Mouse (Mus musculus) hindbrain, embryonic 14.5 days (tissue): ENCODE measurements at regions not wholly inside any gene's neighbourhood (a gene's known extent, or its start where the extent isn't known, plus 50 kb on each side); places are given as distances from the start of the nearest gene placed in this dataset.

Experiments used
- ATAC-seq: fragments of 200-750 bp; cut with Nextera tagmentation; 2 replicates; pipeline ENCODE4 v1.8.0; 2017; ENCODE audit warnings: moderate number of reproducible peaks, mild to moderate bottlenecking, moderate TSS enrichment, moderate library complexity; ENCODE audit not compliant: low FRiP score
- DNase-seq: peaks from one replicate; pipeline ENCODE4 v3.0.0-alpha.2; 2015; ENCODE audit warnings: low spot score
- H3K27ac ChIP-seq: fragments of 300-500 bp; sonication (generic); 2 replicates; pipeline ENCODE4 v1.5.1; 2014; ENCODE audit warnings: mild to moderate bottlenecking, moderate library complexity
- H3K27me3 ChIP-seq: fragments of 300-500 bp; sonication (generic); 2 replicates; pipeline ENCODE4 v1.6.1; 2014; ENCODE audit warnings: mild to moderate bottlenecking, low read length, mixed read lengths; ENCODE audit not compliant: control insufficient read depth, insufficient read depth
- H3K36me3 ChIP-seq: fragments of 300-500 bp; sonication (generic); replicated peaks from 2 replicates; pipeline ENCODE4 v1.6.1; 2014; ENCODE audit not compliant: control insufficient read depth, insufficient read depth
- H3K4me1 ChIP-seq: fragments of 300-500 bp; sonication (generic); replicated peaks from 2 replicates; pipeline ENCODE4 v1.6.1; 2014; ENCODE audit warnings: antibody characterized with exemption, low read length, mixed read lengths; ENCODE audit not compliant: control insufficient read depth, insufficient read depth
- H3K4me2 ChIP-seq: fragments of 300-500 bp; sonication (generic); replicated peaks from 2 replicates; pipeline ENCODE4 v1.6.1; 2014; ENCODE audit warnings: mild to moderate bottlenecking, moderate library complexity
- H3K4me3 ChIP-seq: fragments of 300-500 bp; sonication (generic); replicated peaks from 2 replicates; pipeline ENCODE4 v1.5.1; 2014; ENCODE audit warnings: mild to moderate bottlenecking, low read length
- H3K9ac ChIP-seq: fragments of 300-500 bp; sonication (generic); 2 replicates; pipeline ENCODE4 v1.6.1; 2014
- H3K9me3 ChIP-seq: fragments of 300-500 bp; sonication (generic); 2 replicates; pipeline ENCODE4 v1.6.1; 2016; ENCODE audit warnings: low read length; ENCODE audit not compliant: control insufficient read depth
- WGBS: fragments of 180-500 bp; shearing (Covaris S2); extraction: QIAGEN DNeasy Blood & Tissue Kit; methylation state at CpG from one replicate; pipeline ENCODE4 v1.1.7; 2014; 5-methylcytosine and 5-hydroxymethylcytosine counted together

DNA sequence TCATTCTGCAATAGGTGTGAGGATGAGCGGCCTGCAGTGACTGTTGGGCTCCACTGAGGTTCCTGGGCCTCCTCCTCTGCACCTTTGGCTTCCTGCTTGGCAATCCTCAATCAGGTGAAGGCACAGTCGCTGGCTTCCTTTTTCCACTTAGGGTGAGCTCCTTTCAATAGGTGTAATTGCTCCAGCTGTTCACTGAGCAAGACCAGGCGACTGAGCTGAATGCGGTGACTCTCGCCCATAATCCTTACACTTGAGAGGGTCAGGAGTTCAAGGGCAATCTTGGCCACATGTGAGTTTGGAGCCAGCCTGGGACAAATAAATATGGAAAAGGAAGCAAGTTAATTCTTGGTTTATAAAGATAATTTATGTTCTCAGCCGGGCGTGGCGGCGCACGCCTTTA, 76.1 kb upstream of the Epcam start:
- H3K4me3 ChIP-seq: no peak overlapping the region
- no peaks in the 10 kb centered on the region for H3K36me3 ChIP-seq
- no peak overlapping the region for H3K27ac ChIP-seq
- H3K27me3 ChIP-seq: no peaks in the 10 kb centered on the region
- H3K9me3 ChIP-seq: no peaks in the 10 kb centered on the region
- no peak overlapping the region for H3K9ac ChIP-seq
- 93% methylated on average over 10 of the region's 10 CpGs for WGBS
- DNase-seq (no peak), ATAC-seq (no peak)
- no peak overlapping the region for H3K4me2 ChIP-seq
- no peaks in the 10 kb centered on the region for H3K4me1 ChIP-seq

DNA sequence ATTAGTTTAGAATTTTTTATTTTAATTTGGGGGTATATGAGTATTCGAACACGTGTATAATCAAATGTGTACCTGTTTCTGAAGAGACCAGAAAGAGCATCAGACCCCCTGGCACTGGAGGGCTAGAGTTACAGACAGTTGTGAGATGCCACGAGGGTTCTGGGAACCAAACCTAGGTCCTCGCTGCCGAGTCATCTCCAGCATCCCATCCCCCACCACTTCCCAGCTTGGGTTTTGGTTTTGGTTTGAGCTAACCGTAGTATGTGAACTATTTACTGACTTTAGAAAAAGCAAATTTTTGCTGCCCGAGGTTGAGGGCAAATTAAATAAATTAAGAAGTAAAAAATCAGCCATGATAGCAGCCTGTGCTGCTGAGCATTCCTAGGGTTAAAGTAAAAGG, 74.9 kb upstream of the Epcam start:
- Histone ChIP-seq H3K27ac (no peak overlapping the region), H3K4me2 (no peak overlapping the region), H3K9ac (no peak overlapping the region), H3K36me3 (no peaks in the 10 kb centered on the region), H3K4me3 (no peak overlapping the region), H3K9me3 (no peaks in the 10 kb centered on the region), H3K27me3 (no peaks in the 10 kb centered on the region), H3K4me1 (no peaks in the 10 kb centered on the region)
- DNase-seq: no peak
- ATAC-seq: no peak
- WGBS: 89% methylated on average over 7 of the region's 7 CpGs

DNA sequence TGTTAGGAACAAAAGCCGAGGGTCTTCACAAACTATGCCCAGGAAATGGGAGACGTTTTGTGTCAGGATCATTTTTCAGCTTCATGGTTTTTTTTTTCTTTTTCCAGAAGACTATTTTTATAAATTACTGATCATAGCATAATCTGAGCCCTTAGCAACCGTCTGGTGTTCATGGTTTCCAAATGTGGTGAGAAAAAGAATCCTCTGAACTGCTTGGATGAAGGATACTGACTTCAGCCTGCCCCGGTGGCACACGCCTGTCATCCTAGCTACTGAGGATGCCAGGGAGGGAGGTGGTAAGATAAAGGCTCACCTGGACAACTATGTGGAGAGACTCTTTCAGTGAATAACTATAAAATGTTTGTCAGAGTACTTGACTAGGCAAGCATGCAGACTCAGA, 72.4 kb upstream of the Epcam start:
- H3K4me3 ChIP-seq: no peak overlapping the region
- H3K4me1 ChIP-seq: 0 out of 2 replicates have a peak, but pooled peaks cover 5% of the 10 kb centered on the region
- H3K36me3 ChIP-seq: no peaks in the 10 kb centered on the region
- 89% methylated on average over 5 of the region's 5 CpGs for WGBS
- H3K27ac ChIP-seq: no peak overlapping the region
- no peak overlapping the region for H3K4me2 ChIP-seq
- no peaks in the 10 kb centered on the region for H3K9me3 ChIP-seq
- DNase-seq (no peak), ATAC-seq (no peak)
- H3K9ac ChIP-seq: no peak overlapping the region
- no peaks in the 10 kb centered on the region for H3K27me3 ChIP-seq

DNA sequence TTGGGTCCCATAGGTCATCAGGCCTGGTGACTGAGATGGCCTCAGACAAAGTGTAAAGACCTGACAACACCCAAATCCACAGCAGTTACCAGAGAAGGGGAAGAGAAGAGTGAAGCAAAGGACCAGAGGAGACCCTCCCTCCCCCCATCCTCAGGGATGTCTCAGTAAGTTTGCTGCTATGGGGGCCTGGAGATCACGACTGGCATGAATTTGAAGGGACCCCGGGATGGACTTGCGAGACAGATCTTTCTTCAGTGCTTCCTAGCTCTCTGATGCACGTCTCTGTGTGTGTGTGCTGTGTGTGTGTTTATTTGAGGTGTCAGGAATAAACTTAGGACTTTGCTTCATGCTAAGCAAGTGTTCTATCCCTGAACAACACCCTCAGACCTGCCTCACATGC, 70.1 kb upstream of the Epcam start:
- no peaks in the 10 kb centered on the region for H3K36me3 ChIP-seq
- DNase-seq (no peak), ATAC-seq (no peak)
- no peak overlapping the region for H3K4me3 ChIP-seq
- H3K27me3 ChIP-seq: no peaks in the 10 kb centered on the region
- no peak overlapping the region for H3K9ac ChIP-seq
- no peak overlapping the region for H3K27ac ChIP-seq
- 0 out of 2 replicates have a peak, but pooled peaks cover 5% of the 10 kb centered on the region for H3K4me1 ChIP-seq
- H3K4me2 ChIP-seq: no peak overlapping the region
- WGBS: 84% methylated on average over 4 of the region's 4 CpGs
- H3K9me3 ChIP-seq: no peaks in the 10 kb centered on the region

DNA sequence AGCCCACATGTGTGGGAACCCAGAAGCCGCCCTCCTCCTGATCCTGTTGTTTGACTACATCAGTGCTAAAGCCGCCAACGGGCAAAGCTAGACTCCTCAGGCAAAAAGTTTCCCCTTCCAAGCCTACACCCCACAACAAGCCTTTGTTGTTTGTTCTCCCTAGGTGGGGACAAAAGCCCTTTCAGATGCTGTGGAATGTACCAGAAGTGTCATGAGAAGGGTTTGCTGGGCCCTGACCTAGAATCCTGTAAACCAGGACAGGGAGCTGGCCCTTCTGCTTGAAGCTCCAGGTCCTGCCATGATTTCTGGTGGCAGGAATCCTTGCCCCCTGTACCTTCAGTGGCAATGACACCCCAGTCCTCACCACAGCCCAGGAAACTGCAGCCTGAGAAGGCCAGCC, 69.5 kb upstream of the Epcam start:
- WGBS: 77% methylated on average over 3 of the region's 3 CpGs
- H3K9me3 ChIP-seq: no peaks in the 10 kb centered on the region
- H3K4me3 ChIP-seq: no peak overlapping the region
- no peak overlapping the region for H3K4me2 ChIP-seq
- no peak overlapping the region for H3K27ac ChIP-seq
- ATAC-seq (no peak), DNase-seq (no peak)
- H3K27me3 ChIP-seq: no peaks in the 10 kb centered on the region
- no peak overlapping the region for H3K9ac ChIP-seq
- H3K36me3 ChIP-seq: no peaks in the 10 kb centered on the region
- peaks cover 5% of the 10 kb centered on the region; the same call in 1 of the 2 replicates for H3K4me1 ChIP-seq

DNA sequence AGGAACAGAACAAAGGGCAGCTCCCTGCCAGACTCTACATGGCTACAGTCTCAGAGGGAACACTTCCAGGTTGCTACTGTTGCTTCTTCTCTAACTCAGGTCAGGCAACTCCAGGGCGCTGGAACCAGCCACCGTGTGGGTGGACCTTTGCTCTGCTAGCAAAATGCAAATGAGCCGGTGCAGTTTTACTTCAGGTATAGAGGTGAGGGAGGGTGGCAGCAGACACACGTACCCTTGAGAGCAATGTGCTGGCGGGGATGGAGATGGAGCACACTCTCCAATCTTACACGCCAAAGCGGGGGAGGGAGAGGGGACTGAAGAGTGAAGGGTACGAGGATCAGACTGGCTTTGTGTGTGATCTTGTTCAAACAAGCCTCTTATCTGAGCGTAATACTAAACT, 68.8 kb upstream of the Epcam start:
- Histone ChIP-seq H3K9ac (no peak overlapping the region), H3K27me3 (no peaks in the 10 kb centered on the region), H3K4me3 (no peak overlapping the region), H3K36me3 (no peaks in the 10 kb centered on the region), H3K4me1 (peaks cover 5% of the 10 kb centered on the region; the same call in 1 of the 2 replicates), H3K9me3 (no peaks in the 10 kb centered on the region), H3K27ac (no peak overlapping the region), H3K4me2 (no peak overlapping the region)
- 65% methylated on average over 9 of the region's 9 CpGs for WGBS
- DNase-seq: no peak
- ATAC-seq: no peak

DNA sequence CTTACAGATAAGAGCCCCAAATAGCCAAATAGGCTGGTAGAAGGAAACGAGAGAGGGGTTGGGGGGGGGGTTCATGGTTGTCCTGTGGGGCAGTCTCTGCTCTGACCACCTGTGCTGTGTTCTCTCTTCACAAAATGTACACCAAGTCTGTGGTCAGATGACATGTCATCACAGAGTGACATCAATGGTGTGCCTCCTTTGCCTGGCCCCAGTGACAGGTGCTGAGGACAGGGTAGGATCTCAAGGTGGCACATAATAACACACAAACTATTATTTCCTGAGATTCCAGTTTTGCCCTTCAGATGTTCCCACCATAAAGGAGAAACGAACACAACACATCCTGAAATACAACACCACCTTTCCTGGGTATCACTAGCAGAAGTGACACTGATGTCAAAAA, 68.3 kb upstream of the Epcam start:
- H3K9ac ChIP-seq: no peak overlapping the region
- no peak overlapping the region for H3K4me2 ChIP-seq
- DNase-seq: no peak
- 77% methylated on average over 2 of the region's 2 CpGs for WGBS
- H3K36me3 ChIP-seq: no peaks in the 10 kb centered on the region
- no peaks in the 10 kb centered on the region for H3K9me3 ChIP-seq
- no peaks in the 10 kb centered on the region for H3K27me3 ChIP-seq
- no peak overlapping the region for H3K27ac ChIP-seq
- H3K4me3 ChIP-seq: no peak overlapping the region
- ATAC-seq: no peak
- H3K4me1 ChIP-seq: peaks cover 5% of the 10 kb centered on the region; the same call in 1 of the 2 replicates

DNA sequence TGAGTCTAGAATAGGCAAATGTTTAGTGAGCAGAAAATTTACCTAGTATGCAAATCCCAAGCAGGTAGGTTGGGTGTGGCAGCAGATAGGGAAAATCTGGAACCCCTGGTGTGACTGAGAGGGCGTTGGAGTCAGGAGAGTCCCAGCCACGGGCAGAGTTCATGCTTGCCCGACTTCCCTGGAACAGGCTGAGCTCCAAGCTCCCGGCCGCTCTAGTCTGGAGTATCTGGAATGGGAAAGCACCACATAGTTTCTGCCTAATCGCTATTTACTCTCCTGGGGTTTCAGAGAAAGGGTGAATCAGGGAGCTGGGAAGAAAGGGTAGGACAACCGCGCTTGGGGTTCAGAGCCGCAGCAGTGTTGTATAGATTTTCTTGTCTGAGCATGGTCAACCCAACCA, 65.8 kb upstream of the Epcam start:
- peaks cover 5% of the 10 kb centered on the region; the same call in 1 of the 2 replicates for H3K4me1 ChIP-seq
- no peak overlapping the region for H3K4me2 ChIP-seq
- H3K27ac ChIP-seq: no peak overlapping the region
- no peak for ATAC-seq
- WGBS: 82% methylated on average over 9 of the region's 9 CpGs
- H3K4me3 ChIP-seq: no peak overlapping the region
- H3K9ac ChIP-seq: no peak overlapping the region
- H3K9me3 ChIP-seq: no peaks in the 10 kb centered on the region
- no peaks in the 10 kb centered on the region for H3K27me3 ChIP-seq
- no peak for DNase-seq
- H3K36me3 ChIP-seq: no peaks in the 10 kb centered on the region

DNA sequence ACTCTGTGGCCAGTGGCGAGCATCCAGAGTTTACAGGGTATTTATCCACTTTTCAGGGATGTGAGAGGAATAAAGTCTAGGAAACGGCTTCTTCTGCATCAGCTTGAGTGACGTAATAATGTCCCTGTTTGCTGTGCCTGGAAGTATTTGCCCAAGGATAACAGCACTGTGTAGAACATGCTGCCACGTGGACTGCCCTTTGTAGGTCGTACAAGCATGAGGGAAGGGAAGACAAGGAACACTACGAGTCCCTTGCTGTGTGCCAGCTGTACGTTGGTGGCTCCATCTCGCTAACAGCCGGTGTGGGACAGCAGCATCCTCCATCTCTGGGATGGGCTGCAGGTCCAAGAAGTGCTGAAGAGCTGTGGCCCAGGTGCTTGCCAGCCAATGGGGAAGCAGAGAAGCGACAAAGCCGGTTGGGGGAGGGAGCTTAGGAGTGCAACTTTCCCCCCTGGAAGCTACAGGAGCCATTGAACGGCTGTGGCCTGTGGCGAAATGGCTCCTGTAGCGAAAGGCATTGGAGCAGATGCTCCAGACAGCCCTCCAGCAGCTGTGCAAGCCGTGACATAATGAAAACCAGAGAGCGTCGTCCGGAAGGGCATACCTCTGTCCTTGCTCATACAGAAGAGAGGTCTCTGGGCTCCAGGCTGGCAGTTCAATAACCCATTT, 65.0 kb upstream of the Epcam start:
- DNase-seq (peak; percentile 34), ATAC-seq (peak; percentile 33; the same call in 1 of the 2 replicates)
- Histone ChIP-seq H3K4me1 (peaks cover 5% of the 10 kb centered on the region; the same call in 1 of the 2 replicates), H3K27me3 (no peaks in the 10 kb centered on the region), H3K36me3 (no peaks in the 10 kb centered on the region), H3K4me2 (peak overlapping the region; percentile 48), H3K9ac (peak overlapping the region; percentile 43; the same call in 1 of the 2 replicates), H3K4me3 (0 out of 2 replicates have a peak overlapping the region, but pooled peaks have one; percentile 11), H3K27ac (peak overlapping the region; percentile 70), H3K9me3 (no peaks in the 10 kb centered on the region)
- 37% methylated on average over 18 of the region's 18 CpGs for WGBS
